Mouse (Mus musculus): ENCODE measurements around the gene Elp4.

The Elp4 gene

GRCm38 (mm10) chr2:105726657-105727056, 177.7 kb downstream of the Elp4 start:
- no peak for DNase-seq (ENCODE audit: low read depth, low spot score)

DNA sequence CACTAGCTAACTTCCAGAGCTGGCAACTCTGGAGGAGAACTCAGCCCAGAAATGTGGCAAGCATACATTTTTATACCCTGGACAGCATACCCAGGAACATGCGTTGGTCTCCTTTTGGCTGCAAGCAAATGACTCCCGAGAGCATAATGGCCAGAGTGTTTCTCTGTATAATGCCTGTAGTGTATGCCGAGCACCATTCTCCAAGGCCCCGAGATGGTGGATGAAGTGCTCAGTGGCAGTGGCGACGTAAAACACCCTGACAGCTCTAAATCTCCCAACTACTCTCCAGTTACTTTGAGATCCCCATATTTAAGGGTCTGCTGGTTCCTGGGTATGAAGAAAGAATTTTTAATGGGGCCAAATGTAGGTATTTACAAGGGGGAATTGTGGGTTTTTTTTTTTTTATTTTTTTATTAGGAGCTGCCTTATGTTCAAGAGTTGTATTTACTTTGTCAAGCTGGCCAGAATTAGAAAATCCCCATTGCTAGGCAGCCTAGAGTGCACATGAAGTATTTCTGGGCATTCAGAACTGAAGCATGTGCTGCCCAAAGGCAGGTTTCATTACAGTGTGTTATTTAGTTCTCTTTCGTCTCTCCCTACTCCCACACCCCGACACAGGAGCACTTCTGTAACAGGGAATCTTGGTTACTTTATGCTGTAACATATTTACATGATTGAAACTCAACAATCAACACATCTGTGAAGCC, 188.8 kb downstream of the Elp4 start:
- no peak for DNase-seq (ENCODE audit: low read depth, low spot score)

- DNase-seq (ENCODE audit: low read depth, low spot score): no peak
Measured at GRCm38 (mm10) chr2:105710511-105710910, 193.9 kb downstream of the Elp4 start.

DNA sequence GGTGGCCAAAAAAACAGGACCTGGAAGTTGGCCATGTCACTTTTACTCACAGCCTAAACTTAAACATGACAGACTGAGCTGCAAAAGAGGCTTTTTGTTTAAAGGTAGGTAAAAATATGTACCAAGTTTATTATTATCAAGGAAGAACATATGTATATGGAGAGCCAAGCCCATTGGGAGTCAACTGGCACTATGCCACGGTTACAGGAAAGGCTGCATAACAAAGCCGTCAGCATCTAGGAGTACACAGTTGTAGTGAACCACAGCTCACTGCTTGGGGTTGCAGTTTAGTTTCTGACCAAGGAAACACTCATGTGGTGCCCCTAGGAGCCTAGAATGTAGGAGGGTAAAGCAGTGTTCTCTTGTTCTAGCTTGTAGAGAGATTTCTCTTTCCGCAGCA, 195.2 kb downstream of the Elp4 start:
- no peak for DNase-seq (ENCODE audit: low read depth, low spot score)

GRCm38 (mm10) chr2:105705320-105705719, 199.0 kb downstream of the Elp4 start:
- DNase-seq (ENCODE audit: low read depth, low spot score): no peak

- DNase-seq (ENCODE audit: low read depth, low spot score): no peak
Measured at GRCm38 (mm10) chr2:105702586-105702985, 201.8 kb downstream of the Elp4 start.

DNA sequence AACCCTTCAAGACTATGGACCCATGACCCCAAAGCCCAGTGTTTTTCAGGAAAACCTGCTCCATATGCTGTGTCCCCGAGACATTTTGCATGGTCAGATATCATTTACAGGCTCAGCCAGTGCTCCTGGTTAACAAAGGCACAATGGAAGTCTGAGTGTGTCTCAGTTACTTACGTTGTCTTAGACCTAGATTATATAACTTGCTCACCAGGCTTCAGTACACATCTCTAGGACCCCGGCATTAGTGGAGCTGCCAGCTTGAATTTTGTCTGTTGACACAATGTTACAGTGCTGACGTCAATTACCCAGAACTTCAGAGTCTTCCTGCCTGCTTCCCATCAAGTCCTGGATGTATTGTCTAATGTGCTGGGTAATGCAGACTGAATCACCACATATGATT, 202.6 kb downstream of the Elp4 start:
- no peak for DNase-seq (ENCODE audit: low read depth, low spot score)

GRCm38 (mm10) chr2:105698631-105699030, 205.7 kb downstream of the Elp4 start:
- no peak for DNase-seq (ENCODE audit: low read depth, low spot score)

DNA sequence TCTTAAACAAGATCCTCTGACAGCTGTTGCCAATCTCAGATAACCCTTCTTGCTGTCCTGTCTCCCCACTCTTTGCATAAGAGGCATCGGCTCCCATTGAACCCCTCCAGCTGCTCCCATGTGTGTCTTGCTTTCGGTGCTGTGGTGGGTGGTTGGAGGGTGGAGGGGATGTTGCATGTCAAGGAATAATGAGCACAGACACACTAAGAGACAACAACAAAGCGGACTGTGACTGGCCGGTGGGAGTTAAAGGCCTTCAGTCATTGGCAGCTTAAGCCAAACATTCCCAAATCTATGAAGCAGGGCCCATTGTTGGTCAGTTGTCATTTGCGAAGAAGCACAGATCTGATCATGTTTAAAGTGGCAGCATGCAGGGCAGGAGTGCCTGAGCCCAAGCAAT, 206.6 kb downstream of the Elp4 start:
- no peak for DNase-seq (ENCODE audit: low read depth, low spot score)

DNA sequence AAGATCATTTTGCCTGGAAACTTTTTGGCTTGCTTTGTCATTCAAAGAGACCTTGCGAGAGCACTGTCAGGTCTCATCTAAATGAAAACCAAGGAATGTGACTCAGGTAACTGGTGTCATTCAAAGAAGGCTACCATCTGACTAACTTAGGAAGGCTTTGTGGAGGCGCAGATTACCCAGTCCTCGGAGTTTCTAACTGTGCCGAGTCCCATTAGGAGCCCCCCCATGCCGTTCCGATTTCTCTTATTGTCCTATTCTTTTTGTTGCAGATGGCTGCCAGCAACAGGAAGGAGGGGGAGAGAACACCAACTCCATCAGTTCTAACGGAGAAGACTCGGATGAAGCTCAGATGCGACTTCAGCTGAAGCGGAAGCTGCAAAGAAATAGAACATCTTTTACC, 213.1 kb downstream of the Elp4 start:
- no peak for DNase-seq (ENCODE audit: low read depth, low spot score)

DNA sequence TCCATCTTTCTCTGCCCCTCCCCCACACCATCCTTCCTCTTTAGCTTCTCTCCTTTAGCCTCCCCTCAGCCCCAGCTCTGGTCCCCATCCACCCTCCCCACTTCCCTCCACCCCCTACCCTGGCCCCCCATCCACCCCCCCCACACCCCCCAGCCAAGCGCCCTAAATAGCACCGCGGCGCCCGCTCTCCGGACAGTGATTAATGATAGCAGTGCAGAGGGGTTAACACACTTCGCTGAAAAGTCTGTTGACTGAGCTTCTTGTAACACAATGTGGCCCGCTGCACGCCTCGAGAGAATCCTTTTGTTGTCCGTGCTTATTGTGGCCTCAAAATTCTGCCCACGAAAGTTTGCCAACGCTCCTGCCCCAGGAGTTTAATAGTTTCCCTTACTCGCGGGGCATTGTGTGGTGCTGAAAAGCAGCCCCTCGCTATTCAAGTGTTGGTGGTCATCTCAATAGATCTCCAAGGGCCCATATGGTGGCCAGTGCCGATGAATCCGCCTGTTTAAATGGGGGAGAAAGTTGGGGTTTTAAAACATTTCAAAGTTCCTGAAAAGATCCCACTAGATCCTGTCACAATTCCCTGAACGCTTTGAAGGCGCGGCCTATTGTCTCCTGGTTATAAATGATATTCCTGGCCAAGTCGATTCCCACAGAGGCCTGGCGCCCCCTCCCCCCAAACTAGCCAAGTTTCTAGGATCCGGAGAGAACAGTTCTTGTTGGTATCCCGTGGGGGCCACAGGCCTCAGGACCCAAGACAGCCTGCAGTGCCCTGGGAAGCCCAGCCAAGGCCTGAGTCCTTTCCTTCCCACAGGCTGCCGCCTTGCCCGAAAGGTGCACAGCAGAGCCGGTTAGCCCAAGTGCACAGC, 214.4 kb downstream of the Elp4 start:
- no peak for DNase-seq (ENCODE audit: low read depth, low spot score)

DNA sequence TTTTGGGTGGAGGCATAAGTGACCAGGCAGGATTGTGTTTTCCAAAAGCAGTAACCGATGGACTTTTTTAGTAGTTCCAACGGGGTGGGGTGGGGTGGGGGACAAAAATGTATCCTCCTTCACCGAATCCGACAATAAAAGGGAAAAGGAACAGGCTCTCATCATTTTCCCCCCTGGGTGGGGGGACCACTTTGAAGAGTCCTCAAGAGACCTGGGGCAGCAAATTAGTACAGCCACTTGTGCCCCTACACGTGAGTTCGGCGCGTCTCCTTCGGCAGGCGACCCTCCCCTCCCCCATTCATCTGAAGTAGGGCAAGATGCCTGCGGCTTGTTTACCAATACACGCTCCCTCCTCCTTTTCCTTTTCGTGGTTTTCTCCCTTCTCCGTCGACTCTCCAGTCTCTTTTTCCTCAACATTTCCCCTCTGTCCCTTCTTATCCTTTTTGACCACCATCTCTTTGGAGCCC, 215.0 kb downstream of the Elp4 start:
- no peak for DNase-seq (ENCODE audit: low read depth, low spot score)

GRCm38 (mm10) chr2:105688436-105689303, 215.7 kb downstream of the Elp4 start:
- DNase-seq (ENCODE audit: low read depth, low spot score): no peak

DNA sequence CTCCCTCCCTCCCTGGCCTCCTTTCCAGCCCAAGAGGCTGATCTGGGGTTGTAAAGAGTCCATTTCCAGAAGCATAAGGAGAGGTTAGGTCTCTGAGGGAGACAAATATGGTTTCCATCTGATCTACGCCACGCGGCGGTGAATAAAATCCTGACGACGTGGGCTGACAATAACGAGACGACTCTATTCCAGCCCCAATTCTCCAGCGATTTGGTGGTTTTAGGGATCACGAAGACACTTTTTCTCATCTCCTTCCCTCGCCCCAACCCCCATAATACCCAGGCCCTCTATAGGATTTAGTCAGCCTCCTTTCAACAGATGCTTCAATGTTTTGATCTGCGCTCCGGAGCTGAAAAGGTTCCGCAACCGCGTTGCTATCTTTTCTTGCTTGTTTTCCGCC, 216.4 kb downstream of the Elp4 start:
- no peak for DNase-seq (ENCODE audit: low read depth, low spot score)

GRCm38 (mm10) chr2:105687317-105687991, 216.9 kb downstream of the Elp4 start:
- no peak for DNase-seq (ENCODE audit: low read depth, low spot score)

DNA sequence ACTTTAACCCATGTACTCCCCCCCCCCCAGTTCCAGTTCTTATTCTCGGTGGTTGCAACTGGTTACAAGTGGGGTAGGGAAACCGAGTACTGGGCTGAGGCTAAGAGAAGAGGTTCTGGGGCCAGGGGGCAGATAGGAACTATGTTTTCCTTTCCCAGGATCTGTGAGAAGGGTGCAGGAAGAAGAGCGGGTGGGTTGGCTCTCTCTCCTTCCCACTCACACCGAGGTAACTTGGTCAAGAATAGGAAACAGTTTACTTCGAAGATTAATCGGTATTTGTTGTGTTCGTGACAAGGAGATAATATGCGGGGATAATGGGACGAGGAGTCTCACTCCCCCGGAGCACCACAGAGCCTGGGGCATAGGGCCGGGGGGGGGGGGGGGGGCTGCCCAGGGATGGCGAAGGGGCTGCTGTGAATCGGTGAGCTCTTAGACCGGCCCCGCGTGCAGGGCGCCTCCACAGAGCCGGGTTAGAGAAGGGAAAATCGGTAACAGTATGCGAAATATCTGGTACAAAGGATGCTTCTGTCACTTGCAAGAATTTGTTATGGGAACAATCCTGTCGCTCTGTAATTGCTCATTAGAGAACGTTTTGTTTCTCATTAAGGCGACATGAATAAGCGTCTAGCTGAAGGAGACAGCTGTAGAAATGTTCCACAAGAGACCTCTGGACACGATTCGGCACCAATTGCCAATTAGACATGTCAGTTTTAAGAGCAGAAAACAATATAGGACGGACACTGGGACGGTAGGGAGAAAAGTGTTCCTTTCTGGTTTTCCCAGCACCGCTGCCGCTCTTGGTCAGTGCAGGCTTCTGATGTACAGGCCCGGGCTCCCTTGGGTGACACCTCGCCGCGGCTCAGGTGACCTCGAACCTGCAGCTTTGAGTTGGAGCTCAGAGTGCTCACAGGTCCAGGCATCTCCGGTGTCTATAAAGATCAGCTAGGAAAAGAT, 217.7 kb downstream of the Elp4 start:
- DNase-seq (ENCODE audit: low read depth, low spot score): no peak

DNA sequence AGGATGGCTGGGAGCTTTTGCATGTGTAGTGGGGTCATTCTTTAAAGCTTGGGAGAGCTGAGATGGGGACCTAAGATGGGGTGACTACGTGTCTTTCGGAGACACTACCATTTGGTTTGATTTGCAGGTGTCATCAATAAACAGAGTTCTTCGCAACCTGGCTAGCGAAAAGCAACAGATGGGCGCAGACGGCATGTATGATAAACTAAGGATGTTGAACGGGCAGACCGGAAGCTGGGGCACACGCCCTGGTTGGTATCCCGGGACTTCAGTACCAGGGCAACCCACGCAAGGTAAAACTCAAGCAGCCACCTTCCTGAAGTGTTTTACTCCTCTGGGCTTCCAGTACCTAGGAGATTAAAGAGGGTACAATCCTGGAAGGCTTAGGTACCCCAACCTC, 218.7 kb downstream of the Elp4 start:
- DNase-seq (ENCODE audit: low read depth, low spot score): no peak

GRCm38 (mm10) chr2:105684991-105685650, 219.2 kb downstream of the Elp4 start:
- no peak for DNase-seq (ENCODE audit: low read depth, low spot score)

DNA sequence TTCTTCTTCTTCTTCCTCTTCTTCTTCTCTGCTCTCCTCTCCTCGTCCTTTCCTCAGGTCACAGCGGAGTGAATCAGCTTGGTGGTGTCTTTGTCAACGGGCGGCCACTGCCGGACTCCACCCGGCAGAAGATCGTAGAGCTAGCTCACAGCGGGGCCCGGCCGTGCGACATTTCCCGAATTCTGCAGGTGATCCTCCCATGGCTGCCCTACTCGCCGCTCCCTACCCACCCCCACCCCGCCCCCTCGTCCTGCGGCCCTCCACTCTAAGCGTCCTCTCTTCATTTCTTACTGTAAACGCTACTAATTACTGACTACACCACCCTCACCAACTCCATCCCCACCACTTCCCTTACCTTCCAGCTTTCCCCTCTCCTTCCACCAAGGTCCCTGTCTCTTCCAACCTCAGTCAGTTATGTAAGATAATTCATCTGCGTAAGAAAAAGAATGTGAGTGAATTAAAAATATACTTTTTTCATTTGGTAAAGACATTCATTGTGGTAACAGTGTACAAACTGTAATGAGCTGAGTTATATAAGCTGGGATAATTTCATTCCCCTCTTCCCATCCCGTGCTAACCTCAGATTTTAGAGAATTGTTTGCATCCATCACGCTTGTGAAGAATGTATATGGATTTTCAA, 220.5 kb downstream of the Elp4 start:
- no peak for DNase-seq (ENCODE audit: low read depth, low spot score)
